Mouse (Mus musculus) lung, postnatal 0 days (tissue): ENCODE measurements around the gene Golga2. TPM values are rescaled to one million over a fixed set of nuclear protein-coding genes. Genes with fewer than 3 reads are reported as not detected.

ENCODE experiments used
- ATAC-seq: fragments of 200-750 bp; cut with Nextera tagmentation; 2 replicates; pipeline ENCODE4 v1.8.0; 2017; ENCODE audit warnings: moderate library complexity
- DNase-seq: peaks from one replicate; pipeline ENCODE4 v3.0.0-alpha.2; 2016; ENCODE audit warnings: low spot score
- H3K27ac ChIP-seq: fragments of 300-500 bp; sonication (generic); 2 replicates; pipeline ENCODE4 v1.5.1; 2014; ENCODE audit warnings: antibody characterized with exemption, mild to moderate bottlenecking, low read length, mixed read lengths
- H3K27me3 ChIP-seq: fragments of 300-500 bp; sonication (generic); replicated peaks from 2 replicates; pipeline ENCODE4 v1.6.1; 2014; ENCODE audit warnings: low read length, mixed read lengths; ENCODE audit not compliant: insufficient read depth
- H3K36me3 ChIP-seq: fragments of 300-500 bp; sonication (generic); 2 replicates; pipeline ENCODE4 v1.6.1; 2014; ENCODE audit warnings: low read length, mixed read lengths; ENCODE audit not compliant: insufficient read depth
- H3K4me1 ChIP-seq: fragments of 300-500 bp; sonication (generic); 2 replicates; pipeline ENCODE4 v1.6.1; 2014; ENCODE audit warnings: antibody characterized with exemption, low read depth, low read length, mixed read lengths; ENCODE audit not compliant: insufficient read depth
- H3K4me2 ChIP-seq: fragments of 300-500 bp; sonication (generic); replicated peaks from 2 replicates; pipeline ENCODE4 v1.6.1; 2014; ENCODE audit warnings: low read depth, mild to moderate bottlenecking, low read length, moderate library complexity, mixed read lengths
- H3K4me3 ChIP-seq: fragments of 300-500 bp; sonication (generic); 2 replicates; pipeline ENCODE4 v1.5.1; 2014; ENCODE audit warnings: low read depth, low read length
- H3K9ac ChIP-seq: fragments of 300-500 bp; sonication (generic); replicated peaks from 2 replicates; pipeline ENCODE4 v1.6.1; 2014; ENCODE audit warnings: low read depth, mild to moderate bottlenecking
- H3K9me3 ChIP-seq: fragments of 300-500 bp; sonication (generic); 2 replicates; pipeline ENCODE4 v1.6.1; 2016; ENCODE audit warnings: low read length, mixed read lengths
- CTCF ChIP-seq: IDR thresholded peaks from 2 replicates; pipeline ENCODE4 v1.5.1; 2016; ENCODE audit warnings: antibody characterized with exemption, mild to moderate bottlenecking
- EP300 ChIP-seq: IDR thresholded peaks from 2 replicates; pipeline ENCODE4 v1.6.1; 2016; ENCODE audit warnings: antibody characterized with exemption, mild to moderate bottlenecking, control low read depth
- WGBS: fragments of 180-500 bp; shearing (Covaris S2); extraction: QIAGEN DNeasy Blood & Tissue Kit; methylation state at CpG from one replicate; pipeline ENCODE4 v1.1.7; 2014; 5-methylcytosine and 5-hydroxymethylcytosine counted together
- polyA plus RNA-seq: library from polyadenylated mRNA; unstranded; fragments of >200 nt; fragmentation: Nextera tagmentation; extraction: Ambion mirVana; gene quantifications from 2 replicates; pipeline ENCODE4 v1.2.1, GENCODE M21; 2015

The Golga2 gene
- polyA plus RNA-seq, 1 experiment from 2014 or later, result 20.0 TPM

GRCm38 (mm10) chr2:32314831-32315230, 27.6 kb downstream of the Golga2 start:
- no peaks in the 10 kb centered on the region for H3K9me3 ChIP-seq
- DNase-seq (no peak), ATAC-seq (no peak)
- no peak overlapping the region for H3K9ac ChIP-seq
- TF ChIP-seq CTCF, result no peak
- no peak for TF ChIP-seq EP300
- WGBS, result 77% methylated on average over 14 of the region's 14 CpGs
- H3K36me3 ChIP-seq, result no peaks in the 10 kb centered on the region
- H3K4me1 ChIP-seq, result peaks cover 19% of the 10 kb centered on the region
- no peak overlapping the region for H3K27ac ChIP-seq
- H3K4me2 ChIP-seq, result no peak overlapping the region
- no peak overlapping the region for H3K4me3 ChIP-seq
- no peaks in the 10 kb centered on the region for H3K27me3 ChIP-seq

DNA sequence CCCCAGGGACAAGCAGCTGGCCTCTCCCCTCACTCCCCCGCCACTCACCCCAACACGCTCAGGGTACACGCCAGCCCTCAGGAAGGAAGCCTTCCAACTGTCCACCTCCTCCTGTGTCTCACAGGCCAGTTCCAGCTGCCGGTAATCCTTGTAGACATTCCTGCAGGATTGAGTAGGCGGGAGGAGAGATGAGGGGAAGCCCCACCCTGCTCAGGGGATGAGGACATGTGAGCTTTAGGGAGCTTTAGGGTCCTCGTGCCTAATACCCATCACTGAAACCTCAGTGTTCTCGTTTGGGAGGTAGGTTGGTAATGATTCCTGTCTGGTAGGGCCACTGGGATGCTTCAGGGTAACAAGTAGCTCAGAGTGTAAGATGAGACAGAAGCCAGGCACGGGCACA, 28.6 kb downstream of the Golga2 start:
- WGBS, result 8% methylated on average over 7 of the region's 8 CpGs
- Histone ChIP-seq H3K9ac (no peak overlapping the region), H3K4me3 (no peak overlapping the region), H3K4me1 (peaks cover 19% of the 10 kb centered on the region), H3K27ac (no peak overlapping the region), H3K27me3 (no peaks in the 10 kb centered on the region), H3K36me3 (no peaks in the 10 kb centered on the region), H3K9me3 (no peaks in the 10 kb centered on the region), H3K4me2 (no peak overlapping the region)
- no peak for ATAC-seq
- TF ChIP-seq CTCF (no peak), EP300 (no peak)
- DNase-seq, result peak; percentile 75

DNA sequence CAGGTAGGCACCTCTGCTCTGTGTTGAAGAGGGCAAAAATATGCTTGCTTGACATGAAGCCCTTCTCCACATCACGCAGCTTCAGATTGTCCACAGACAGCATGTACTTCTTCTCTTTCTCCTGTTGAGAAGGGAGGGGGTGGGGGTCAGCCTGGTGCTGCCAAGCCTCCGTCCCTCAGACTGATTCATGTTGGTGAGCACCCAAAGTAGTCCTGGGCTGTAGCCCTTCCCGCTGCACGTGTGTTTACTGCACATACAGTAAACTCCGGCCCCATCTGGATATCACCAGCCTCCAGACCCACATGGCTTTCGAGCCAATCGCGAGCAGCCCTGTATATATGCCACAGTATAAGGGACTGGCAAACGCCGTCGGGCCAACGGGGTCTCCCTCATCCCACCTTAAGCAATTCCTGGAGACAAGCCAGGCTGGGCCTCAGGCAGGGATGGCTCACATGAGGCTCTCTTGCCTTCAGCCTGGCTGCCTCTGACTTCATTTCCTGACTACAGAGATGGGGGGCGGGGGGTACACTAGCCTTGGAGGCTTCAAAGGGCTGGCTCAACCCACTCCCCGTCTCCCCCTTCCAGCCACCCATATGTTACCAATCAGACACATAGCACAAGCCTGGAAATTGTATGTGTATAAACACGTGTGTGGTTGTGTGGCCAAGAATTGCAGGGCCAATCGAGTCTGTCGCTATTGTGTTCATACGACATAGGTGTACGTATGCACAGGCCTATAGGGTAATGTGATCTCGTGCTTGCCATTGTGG, 29.9 kb downstream of the Golga2 start:
- Histone ChIP-seq H3K4me3 (no peak overlapping the region), H3K4me1 (peaks cover 14% of the 10 kb centered on the region), H3K9me3 (no peaks in the 10 kb centered on the region), H3K36me3 (no peaks in the 10 kb centered on the region), H3K27ac (peak overlapping the region; percentile 59; the same call in 1 of the 2 replicates), H3K9ac (no peak overlapping the region; the same call in 1 of the 2 replicates), H3K27me3 (no peaks in the 10 kb centered on the region), H3K4me2 (no peak overlapping the region)
- 31% methylated on average over 20 of the region's 20 CpGs for WGBS
- no peak for TF ChIP-seq EP300
- no peak for TF ChIP-seq CTCF
- ATAC-seq, result peak; percentile 9
- DNase-seq, result peak; percentile 47

DNA sequence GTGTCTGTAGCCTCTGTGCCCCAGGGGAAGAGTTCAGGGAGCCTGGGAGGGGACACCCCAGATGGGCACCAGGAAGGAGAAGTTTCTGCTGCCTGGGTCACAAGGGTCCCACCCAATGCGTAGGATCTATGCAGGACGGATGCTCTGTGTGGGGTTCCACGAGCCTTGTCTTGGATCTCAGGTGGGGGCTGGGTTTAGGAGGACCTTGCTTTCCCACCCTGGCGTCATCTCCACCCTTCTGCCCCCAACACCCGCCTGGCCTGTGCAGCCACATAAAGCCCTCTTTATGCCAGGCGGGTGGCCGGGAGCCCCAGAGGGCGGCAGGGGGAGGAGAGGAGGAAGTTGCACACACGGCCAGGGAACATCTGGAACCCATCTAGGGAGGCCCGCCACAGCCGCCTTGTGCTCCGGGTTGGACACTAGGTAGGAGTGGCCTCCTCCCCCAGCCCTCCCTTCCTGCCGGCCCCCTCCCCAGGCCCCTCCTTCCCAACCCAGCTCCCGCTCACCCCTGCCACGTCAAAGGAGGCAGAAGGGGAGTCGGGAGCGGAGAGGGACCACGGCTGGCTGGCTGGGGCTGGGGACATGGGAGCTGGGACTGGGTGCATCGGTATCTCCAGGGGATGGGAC, 30.7 kb downstream of the Golga2 start:
- Histone ChIP-seq H3K9ac (peak overlapping the region; percentile 48; the same call in 1 of the 2 replicates), H3K4me2 (peak overlapping the region; percentile 44), H3K27ac (peak overlapping the region; percentile 83), H3K27me3 (no peaks in the 10 kb centered on the region), H3K36me3 (no peaks in the 10 kb centered on the region), H3K4me3 (peak overlapping the region; percentile 28), H3K9me3 (no peaks in the 10 kb centered on the region), H3K4me1 (peaks cover 14% of the 10 kb centered on the region; the same call in 1 of the 2 replicates)
- WGBS, result 3% methylated on average over 13 of the region's 19 CpGs
- DNase-seq (peak; percentile 95), ATAC-seq (peak; percentile 78)
- TF ChIP-seq EP300 (no peak), CTCF (no peak)

GRCm38 (mm10) chr2:32318709-32319585, 31.8 kb downstream of the Golga2 start:
- 52% methylated on average over 14 of the region's 14 CpGs for WGBS
- Histone ChIP-seq H3K4me3 (peak overlapping the region; percentile 28), H3K27ac (peak overlapping the region; percentile 83), H3K4me1 (peaks cover 14% of the 10 kb centered on the region; the same call in 1 of the 2 replicates), H3K36me3 (no peaks in the 10 kb centered on the region), H3K4me2 (peak overlapping the region; percentile 44), H3K9ac (peak overlapping the region; percentile 48; the same call in 1 of the 2 replicates), H3K27me3 (no peaks in the 10 kb centered on the region), H3K9me3 (no peaks in the 10 kb centered on the region)
- ATAC-seq (no peak), DNase-seq (no peak)
- no peak for TF ChIP-seq CTCF
- no peak for TF ChIP-seq EP300
